Mouse (Mus musculus) CH12.LX (cell line): ENCODE measurements around the gene Slc24a2. TPM values are rescaled to one million over a fixed set of nuclear protein-coding genes. Genes with fewer than 3 reads are reported as not detected.

Experiments
- DNase-seq: peaks from one replicate; pipeline ENCODE4 v3.0.0-alpha.2; 2013; ENCODE audit errors: extremely low read depth
- H3K27ac ChIP-seq: 2 replicates; pipeline ENCODE4 v1.5.1; 2012; ENCODE audit warnings: low read depth, mild to moderate bottlenecking, control low read depth, moderate library complexity; ENCODE audit not compliant: insufficient read depth
- H3K27me3 ChIP-seq: replicated peaks from 2 replicates; pipeline ENCODE3; 2012; ENCODE audit warnings: inconsistent platforms
- H3K36me3 ChIP-seq, 2 experiments: replicated peaks in 1 of 2; 2 replicates each; pipeline versions ENCODE3 to v1.6.1; 2012; ENCODE audit warnings: inconsistent platforms in 1 of 2, low read length in 1 of 2, mild to moderate bottlenecking in 1 of 2, mixed read lengths in 1 of 2, moderate library complexity in 1 of 2; ENCODE audit not compliant: control insufficient read depth in 1 of 2, insufficient read depth in 1 of 2
- H3K4me1 ChIP-seq, 2 experiments: 2 replicates each; pipeline ENCODE4 v1.6.1; 2012; ENCODE audit warnings: inconsistent platforms in 1 of 2, moderate library complexity in 1 of 2; ENCODE audit not compliant: insufficient read depth in 2 of 2, control insufficient read depth in 1 of 2
- H3K4me2 ChIP-seq: 2 replicates; pipeline ENCODE4 v1.6.1; 2012; ENCODE audit warnings: low read depth, mild to moderate bottlenecking, control low read depth; ENCODE audit not compliant: poor library complexity, insufficient read depth, severe bottlenecking
- H3K4me3 ChIP-seq, 3 experiments: fragments of 150-350 bp in 1 of 3; sonication (generic) in 1 of 3; replicated peaks in 1 of 3; 2 replicates each; pipeline versions ENCODE3 to v1.5.1; 2011 to 2012; ENCODE audit warnings: low read depth in 2 of 3, low read length in 2 of 3, mild to moderate bottlenecking in 2 of 3, moderate library complexity in 2 of 3, control low read depth in 1 of 3, improper control_type of control experiment in 1 of 3, inconsistent platforms in 1 of 3, mixed read lengths in 1 of 3; ENCODE audit not compliant: poor library complexity in 1 of 3
- H3K79me2 ChIP-seq: replicated peaks from 2 replicates; pipeline ENCODE4 v1.6.1; 2012; ENCODE audit warnings: mild to moderate bottlenecking, moderate library complexity; ENCODE audit not compliant: control insufficient read depth, poor library complexity, insufficient read depth, severe bottlenecking; ENCODE audit errors: extremely low read depth
- H3K9ac ChIP-seq: 2 replicates; pipeline ENCODE4 v1.6.1; 2012; ENCODE audit warnings: low read depth, mild to moderate bottlenecking, control low read depth, moderate library complexity; ENCODE audit not compliant: insufficient read depth
- H3K9me3 ChIP-seq: replicated peaks from 2 replicates; pipeline ENCODE3; 2012; ENCODE audit warnings: low read length, inconsistent platforms, mixed read lengths
- BHLHE40 ChIP-seq: IDR thresholded peaks from 2 replicates; pipeline ENCODE4 v1.6.1; 2011; ENCODE audit warnings: mild to moderate bottlenecking, low read depth, low read length, improper control_type of control experiment
- CHD1 ChIP-seq: IDR thresholded peaks from 2 replicates; pipeline ENCODE4 v1.6.1; 2012; ENCODE audit warnings: low read depth, low read length, improper control_type of control experiment, inconsistent platforms
- E2F4 ChIP-seq: IDR thresholded peaks from 2 replicates; pipeline ENCODE4 v1.6.1; 2011; ENCODE audit warnings: low read depth, low read length, improper control_type of control experiment; ENCODE audit not compliant: insufficient replicate concordance
- ELF1 ChIP-seq: IDR thresholded peaks from 2 replicates; pipeline ENCODE4 v1.6.1; 2014; ENCODE audit warnings: low read depth, mild to moderate bottlenecking, inconsistent platforms, low read length, improper control_type of control experiment
- EP300 ChIP-seq: IDR thresholded peaks from 2 replicates; pipeline ENCODE4 v1.6.1; 2011; ENCODE audit warnings: low read length, improper control_type of control experiment
- HCFC1 ChIP-seq: IDR thresholded peaks from 2 replicates; pipeline ENCODE4 v1.6.1; 2012; ENCODE audit warnings: low read depth, mild to moderate bottlenecking, inconsistent platforms, low read length, improper control_type of control experiment
- JUND ChIP-seq: conservative IDR thresholded peaks from 2 replicates; pipeline ENCODE4 v1.6.1; 2011; ENCODE audit warnings: low read depth, low read length, improper control_type of control experiment
- KAT2A ChIP-seq: IDR thresholded peaks from 2 replicates; pipeline ENCODE4 v1.6.1; 2012; ENCODE audit warnings: low read length, improper control_type of control experiment, inconsistent platforms; ENCODE audit not compliant: insufficient replicate concordance
- MAFK ChIP-seq: IDR thresholded peaks from 2 replicates; pipeline ENCODE4 v1.6.1; 2011; ENCODE audit warnings: low read length, improper control_type of control experiment; ENCODE audit not compliant: insufficient replicate concordance
- MAX ChIP-seq: IDR thresholded peaks from 2 replicates; pipeline ENCODE4 v1.6.1; 2011; ENCODE audit warnings: low read length, improper control_type of control experiment
- MAZ ChIP-seq: IDR thresholded peaks from 2 replicates; pipeline ENCODE4 v1.6.1; 2012; ENCODE audit warnings: low read depth, mild to moderate bottlenecking, inconsistent platforms, low read length, improper control_type of control experiment, moderate library complexity
- MEF2A ChIP-seq: IDR thresholded peaks from 2 replicates; pipeline ENCODE4 v1.6.1; 2014; ENCODE audit warnings: low read depth, mild to moderate bottlenecking, inconsistent platforms, low read length, improper control_type of control experiment, borderline replicate concordance
- MYC ChIP-seq: IDR thresholded peaks from 2 replicates; pipeline ENCODE4 v1.6.1; 2011; ENCODE audit warnings: low read depth, mild to moderate bottlenecking, improper control_type of control experiment, low read length
- NELFE ChIP-seq: IDR thresholded peaks from 2 replicates; pipeline ENCODE4 v1.6.1; 2011; ENCODE audit warnings: low read depth, low read length, improper control_type of control experiment
- POLR2A ChIP-seq: IDR thresholded peaks from 2 replicates; pipeline ENCODE4 v1.6.1; 2011; ENCODE audit warnings: low read depth, mild to moderate bottlenecking, improper control_type of control experiment, low read length
- RCOR1 ChIP-seq: conservative IDR thresholded peaks from 2 replicates; pipeline ENCODE4 v1.6.1; 2012; ENCODE audit warnings: low read depth, mild to moderate bottlenecking, inconsistent platforms, low read length, improper control_type of control experiment
- UBTF ChIP-seq: IDR thresholded peaks from 2 replicates; pipeline ENCODE4 v1.6.1; 2012; ENCODE audit warnings: low read depth, mild to moderate bottlenecking, inconsistent platforms, low read length, improper control_type of control experiment, moderate library complexity
- USF2 ChIP-seq: conservative IDR thresholded peaks from 2 replicates; pipeline ENCODE4 v1.6.1; 2011; ENCODE audit warnings: low read depth, low read length, improper control_type of control experiment
- ZKSCAN1 ChIP-seq: IDR thresholded peaks from 2 replicates; pipeline ENCODE4 v1.6.1; 2012; ENCODE audit warnings: low read depth, inconsistent platforms, low read length, improper control_type of control experiment, borderline replicate concordance
- ZMIZ1 ChIP-seq: IDR thresholded peaks from 2 replicates; pipeline ENCODE4 v1.6.1; 2012; ENCODE audit warnings: low read depth, mild to moderate bottlenecking, inconsistent platforms, low read length, improper control_type of control experiment
- dilution Hi-C: fragments of 300-500 bp; cut with MboI; formaldehyde crosslinking; loops from 2 replicates; pipeline ENCODE4 v1.14.3; 2020; ENCODE audit warnings: low sequenced_read_pairs; ENCODE audit not compliant: extremely low pct_unique_long_range_greater_than_20kb, extremely low pct_ligation_motif_present
- in situ Hi-C: fragments of 300-500 bp; cut with MboI; formaldehyde crosslinking; loops from 3 replicates; pipeline ENCODE4 v1.14.3; 2019; ENCODE audit warnings: low sequenced_read_pairs, low pct_ligation_motif_present, low pct_unique_long_range_greater_than_20kb, mixed read lengths
- polyA plus RNA-seq: library from polyadenylated mRNA; unstranded; fragments of >175 nt; gene quantifications from 2 replicates; pipeline ENCODE4 v1.2.1, GENCODE M21; 2012; ENCODE audit warnings: low read depth; ENCODE audit not compliant: insufficient read length
- total RNA-seq, 2 experiments: library from RNA; depleted of rRNA; stranded (reverse); fragments of 300-350 nt in 1 of 2; fragments of >200 nt in 1 of 2; gene quantifications; 2 replicates each; pipeline ENCODE4 v1.2.3; 2012 to 2014

Gene Slc24a2
- total and polyA plus RNA-seq, 3 experiments, result not detected

GRCm38 (mm10) chr4:87026311-87027151 lies 203.7 kb downstream of the Slc24a2 start:
- no peaks in the 10 kb centered on the region for H3K79me2 ChIP-seq
- no peak overlapping the region for H3K4me3 ChIP-seq
- H3K9me3 ChIP-seq, result no peaks in the 10 kb centered on the region
- no peak for DNase-seq
- H3K4me2 ChIP-seq, result no peak overlapping the region
- no peak overlapping the region for H3K27ac ChIP-seq
- H3K9ac ChIP-seq, result no peak overlapping the region
- no peak for TF ChIP-seq KAT2A
- TF ChIP-seq MAX, result no peak
- no peak for TF ChIP-seq EP300
- TF ChIP-seq UBTF, result no peak
- no peak for TF ChIP-seq ELF1
- TF ChIP-seq BHLHE40, result no peak
- no peak for TF ChIP-seq JUND
- TF ChIP-seq MEF2A, result no peak
- no peak for TF ChIP-seq HCFC1
- TF ChIP-seq MYC, result no peak
- no peak for TF ChIP-seq ZKSCAN1
- no peak for TF ChIP-seq MAZ
- no peak for TF ChIP-seq RCOR1
- TF ChIP-seq USF2, result no peak
- no peak for TF ChIP-seq NELFE
- no peak for TF ChIP-seq E2F4
- TF ChIP-seq POLR2A, result no peak
- no peak for TF ChIP-seq MAFK
- no peaks in the 10 kb centered on the region for H3K36me3 ChIP-seq
- H3K4me1 ChIP-seq, result no peaks in the 10 kb centered on the region
- dilution Hi-C loops, result no loop called here
- no peaks in the 10 kb centered on the region for H3K27me3 ChIP-seq
- in situ Hi-C loops, result no loop called here

GRCm38 (mm10) chr4:87024556-87024955 lies 205.7 kb downstream of the Slc24a2 start:
- Histone ChIP-seq H3K27ac (no peak overlapping the region), H3K27me3 (no peaks in the 10 kb centered on the region), H3K4me2 (no peak overlapping the region), H3K4me3 (no peak overlapping the region), H3K79me2 (no peaks in the 10 kb centered on the region), H3K4me1 (no peaks in the 10 kb centered on the region), H3K9ac (no peak overlapping the region), H3K36me3 (no peaks in the 10 kb centered on the region), H3K9me3 (no peaks in the 10 kb centered on the region)
- TF ChIP-seq ZMIZ1, result no peak
- TF ChIP-seq CHD1, result no peak
- no peak for TF ChIP-seq MAX
- no peak for DNase-seq
- in situ Hi-C loops, result no loop called here
- dilution Hi-C loops, result no loop called here
